Mouse (Mus musculus): ENCODE results near the gene Tm9sf2.
"Not testable (repeated sequence)": the region's sequence is repeated elsewhere in the genome, so short reads cannot be mapped to it uniquely, and the experiment has no call there.

Tm9sf2 gene

GRCm38 (mm10) chr14:122096331-122096730 lies 10.5 kb upstream of the Tm9sf2 start:
- ATAC-seq (ENCODE audit: insufficient number of reproducible peaks, low FRiP score, low TSS enrichment), result no peak

GRCm38 (mm10) chr14:122099584-122099983 lies 7.3 kb upstream of the Tm9sf2 start:
- no peak for ATAC-seq (ENCODE audit: insufficient number of reproducible peaks, low FRiP score, low TSS enrichment)

- not testable (repeated sequence) for ATAC-seq (ENCODE audit: insufficient number of reproducible peaks, low FRiP score, low TSS enrichment)
Observed at GRCm38 (mm10) chr14:122101890-122102289, 4.9 kb upstream of the Tm9sf2 start.

- ATAC-seq (ENCODE audit: insufficient number of reproducible peaks, low FRiP score, low TSS enrichment), result peak; percentile 83
Observed at GRCm38 (mm10) chr14:122104881-122105280, 2.0 kb upstream of the Tm9sf2 start.

- no peak for ATAC-seq (ENCODE audit: insufficient number of reproducible peaks, low FRiP score, low TSS enrichment)
Observed at GRCm38 (mm10) chr14:122105391-122106285, 1.2 kb upstream of the Tm9sf2 start.

- no peak for ATAC-seq (ENCODE audit: insufficient number of reproducible peaks, low FRiP score, low TSS enrichment)
Observed at GRCm38 (mm10) chr14:122107481-122108214, 810 bp downstream of the Tm9sf2 start.

GRCm38 (mm10) chr14:122111681-122112080 lies 4.8 kb downstream of the Tm9sf2 start:
- ATAC-seq (ENCODE audit: insufficient number of reproducible peaks, low FRiP score, low TSS enrichment), result no peak

GRCm38 (mm10) chr14:122112311-122112710 lies 5.5 kb downstream of the Tm9sf2 start:
- no peak for ATAC-seq (ENCODE audit: insufficient number of reproducible peaks, low FRiP score, low TSS enrichment)

GRCm38 (mm10) chr14:122116200-122116599 lies 9.4 kb downstream of the Tm9sf2 start:
- no peak for ATAC-seq (ENCODE audit: insufficient number of reproducible peaks, low FRiP score, low TSS enrichment)

GRCm38 (mm10) chr14:122130111-122130797 lies 23.4 kb downstream of the Tm9sf2 start:
- no peak for ATAC-seq (ENCODE audit: insufficient number of reproducible peaks, low FRiP score, low TSS enrichment)

- no peak for ATAC-seq (ENCODE audit: insufficient number of reproducible peaks, low FRiP score, low TSS enrichment)
Observed at GRCm38 (mm10) chr14:122131644-122132043, 24.8 kb downstream of the Tm9sf2 start.

GRCm38 (mm10) chr14:122136368-122136928 lies 29.6 kb downstream of the Tm9sf2 start:
- ATAC-seq (ENCODE audit: insufficient number of reproducible peaks, low FRiP score, low TSS enrichment), result no peak

GRCm38 (mm10) chr14:122137234-122137633 lies 30.4 kb downstream of the Tm9sf2 start:
- ATAC-seq (ENCODE audit: insufficient number of reproducible peaks, low FRiP score, low TSS enrichment), result no peak

GRCm38 (mm10) chr14:122140126-122140525 lies 33.3 kb downstream of the Tm9sf2 start:
- no peak for ATAC-seq (ENCODE audit: insufficient number of reproducible peaks, low FRiP score, low TSS enrichment)

GRCm38 (mm10) chr14:122143585-122144269 lies 36.9 kb downstream of the Tm9sf2 start:
- ATAC-seq (ENCODE audit: insufficient number of reproducible peaks, low FRiP score, low TSS enrichment), result no peak

GRCm38 (mm10) chr14:122145374-122145773 lies 38.5 kb downstream of the Tm9sf2 start:
- ATAC-seq (ENCODE audit: insufficient number of reproducible peaks, low FRiP score, low TSS enrichment), result no peak

- ATAC-seq (ENCODE audit: insufficient number of reproducible peaks, low FRiP score, low TSS enrichment), result no peak
Observed at GRCm38 (mm10) chr14:122150616-122151015, 43.8 kb downstream of the Tm9sf2 start.

- ATAC-seq (ENCODE audit: insufficient number of reproducible peaks, low FRiP score, low TSS enrichment), result no peak
Observed at GRCm38 (mm10) chr14:122157738-122158137, 50.9 kb downstream of the Tm9sf2 start.

GRCm38 (mm10) chr14:122160916-122161315 lies 54.1 kb downstream of the Tm9sf2 start:
- ATAC-seq (ENCODE audit: insufficient number of reproducible peaks, low FRiP score, low TSS enrichment), result no peak

- no peak for ATAC-seq (ENCODE audit: insufficient number of reproducible peaks, low FRiP score, low TSS enrichment)
Observed at GRCm38 (mm10) chr14:122168912-122169311, 62.1 kb downstream of the Tm9sf2 start.
